Mouse (Mus musculus): ENCODE measurements around the gene Lat2.
"Not testable (repeated sequence)": the region's sequence is repeated elsewhere in the genome, so short reads cannot be mapped to it uniquely, and the experiment has no call there.

Gene Lat2

DNA sequence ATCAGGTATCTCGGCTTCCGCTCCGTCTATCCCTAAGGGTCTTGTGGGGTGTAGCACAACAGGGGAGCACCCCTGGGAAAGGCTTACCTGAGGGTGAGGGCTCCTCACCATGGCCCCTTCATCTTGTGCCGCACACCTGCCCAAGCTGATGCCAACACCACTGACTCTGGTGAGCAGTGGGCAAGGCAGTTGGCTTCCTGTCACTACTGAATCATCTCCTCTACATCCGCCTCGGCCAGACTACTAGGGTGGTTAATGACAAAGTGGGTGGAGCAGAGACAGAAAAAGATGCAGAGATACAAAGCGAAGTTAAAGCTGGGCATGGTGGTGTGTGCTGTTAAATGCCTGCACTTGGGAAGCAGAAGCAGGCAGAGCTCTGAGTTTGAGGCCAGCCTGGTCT is at the start of gene Lat2:
Gene Lat2 (minus strand): TSS at position 224 of the 400 bp plus-strand sequence.
- in situ Hi-C loops (cut with MboI; ENCODE audit: low sequenced_read_pairs): loop anchor here (5.0 to 10.0 kb wide), 2 partner anchors 33 to 110 kb away; partner anchors contain the start of gene Rfc2

DNA sequence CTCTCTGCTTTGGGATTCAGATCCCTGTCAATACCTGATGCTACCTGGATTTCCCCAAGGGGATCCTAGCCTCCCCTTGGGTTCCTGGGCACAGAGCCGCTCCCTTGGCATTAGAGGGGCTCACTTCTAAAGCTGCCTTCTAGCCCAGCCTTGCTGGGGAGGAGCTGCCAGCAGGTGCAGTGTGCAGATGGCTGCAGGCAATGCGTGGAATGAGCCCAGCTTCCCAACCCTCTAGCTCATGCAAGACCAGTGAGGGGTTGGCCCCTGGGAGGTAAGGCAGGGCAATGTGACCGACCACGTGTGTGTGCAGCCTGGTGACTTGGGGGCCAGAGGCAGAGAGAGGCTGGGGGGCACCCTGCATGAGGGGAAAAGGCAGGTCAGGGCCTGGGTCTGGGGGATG is 41.9 kb upstream of the Lat2 start:
- in situ Hi-C loops (cut with MboI; ENCODE audit: low sequenced_read_pairs): no loop called here

DNA sequence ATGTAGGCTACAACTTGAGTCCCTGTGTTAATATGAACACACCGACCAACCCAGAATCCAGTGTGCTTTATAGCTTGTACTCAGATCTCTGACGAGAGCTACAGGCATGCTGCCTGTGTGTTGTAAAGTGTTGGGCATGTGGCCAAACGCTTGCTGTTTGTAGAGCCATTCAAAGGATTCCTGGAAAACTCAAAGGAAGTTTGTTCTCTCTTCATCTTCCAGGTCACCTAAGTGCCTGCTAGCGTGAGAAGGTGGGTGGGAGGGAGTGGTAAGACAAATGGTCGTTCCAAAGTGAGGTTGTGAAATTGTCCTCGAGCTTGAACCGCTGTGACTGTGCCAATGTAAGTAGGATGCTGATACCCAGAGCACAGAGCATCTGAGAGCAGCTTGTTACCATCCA is 37.2 kb upstream of the Lat2 start:
- in situ Hi-C loops (cut with MboI; ENCODE audit: low sequenced_read_pairs): no loop called here

DNA sequence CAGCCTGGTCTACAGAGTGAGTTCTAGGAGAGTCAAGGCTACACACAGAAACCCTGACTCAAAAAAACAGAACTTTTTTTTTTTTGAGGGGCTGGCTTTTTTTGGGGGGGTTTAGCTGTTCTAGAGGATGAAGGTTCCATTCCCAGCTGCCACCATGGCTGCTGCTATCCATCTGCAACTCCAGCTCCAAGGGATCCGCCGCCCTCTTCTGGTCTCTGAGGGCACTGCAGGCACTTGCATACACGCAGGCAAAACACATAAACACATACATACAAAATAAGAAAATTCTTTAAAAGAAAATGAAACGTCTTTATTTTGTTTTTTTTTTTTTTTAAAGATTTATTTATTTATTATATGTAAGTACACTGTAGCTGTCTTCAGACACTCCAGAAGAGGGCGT is 36.1 kb upstream of the Lat2 start:
- in situ Hi-C loops (cut with MboI; ENCODE audit: low sequenced_read_pairs): no loop called here

DNA sequence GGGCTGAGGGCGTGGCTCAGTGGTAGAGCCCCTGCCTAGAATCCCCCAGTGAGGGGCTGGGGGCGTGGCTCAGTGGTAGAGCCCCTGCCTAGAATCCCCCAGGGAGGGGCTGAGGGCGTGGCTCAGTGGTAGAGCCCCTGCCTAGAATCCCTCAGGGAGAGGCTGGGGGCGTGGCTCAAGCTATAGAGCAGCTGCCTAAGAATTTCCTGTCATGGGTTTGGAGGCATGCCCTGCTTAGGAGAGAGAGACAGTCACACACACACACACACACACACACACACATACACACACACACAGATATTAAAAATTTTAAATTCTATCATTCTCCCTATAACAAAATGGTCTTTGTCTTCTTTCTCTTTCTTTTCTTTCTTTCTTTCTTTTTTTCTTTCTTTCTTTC is 34.2 kb upstream of the Lat2 start:
- in situ Hi-C loops (cut with MboI; ENCODE audit: low sequenced_read_pairs): not testable (repeated sequence)

DNA sequence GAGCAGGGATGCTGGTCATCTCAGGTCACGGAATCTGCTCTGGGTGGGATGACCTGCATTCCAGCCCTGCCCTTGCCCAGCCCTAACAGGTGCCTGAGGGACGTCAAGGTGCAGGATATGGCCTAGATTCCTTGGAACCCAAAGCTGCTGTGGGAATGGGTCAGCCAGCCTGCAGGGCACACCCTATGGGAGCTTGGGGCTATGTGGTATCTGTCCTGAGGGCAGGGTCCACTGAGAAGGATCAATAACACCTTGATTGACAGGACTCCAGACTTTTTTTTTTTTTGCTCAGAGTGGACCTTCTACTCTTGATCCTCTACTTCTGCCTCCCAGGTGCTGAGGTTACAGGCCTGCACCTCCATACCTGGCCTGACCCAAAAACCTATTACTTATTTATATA is 32.6 kb upstream of the Lat2 start:
- in situ Hi-C loops (cut with MboI; ENCODE audit: low sequenced_read_pairs): no loop called here

DNA sequence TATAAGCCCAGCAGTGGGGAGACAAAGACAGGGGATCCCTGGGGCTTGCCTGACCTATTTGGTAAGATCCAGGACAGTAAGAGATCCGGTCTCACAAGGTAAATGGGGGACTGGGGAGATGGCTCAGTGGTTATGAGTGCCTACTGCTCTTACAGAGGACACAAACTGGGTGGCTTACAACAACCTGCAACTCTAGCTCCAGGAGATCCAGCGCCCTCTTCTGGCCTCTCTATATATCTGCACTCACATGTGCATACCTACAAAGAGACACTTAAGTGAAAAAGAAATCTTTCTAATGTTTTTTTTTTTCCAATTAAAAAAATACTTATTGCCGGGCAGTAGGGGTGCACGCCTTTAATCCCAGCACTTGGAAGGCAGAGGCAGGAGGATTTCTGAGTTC is 31.6 kb upstream of the Lat2 start:
- in situ Hi-C loops (cut with MboI; ENCODE audit: low sequenced_read_pairs): no loop called here

DNA sequence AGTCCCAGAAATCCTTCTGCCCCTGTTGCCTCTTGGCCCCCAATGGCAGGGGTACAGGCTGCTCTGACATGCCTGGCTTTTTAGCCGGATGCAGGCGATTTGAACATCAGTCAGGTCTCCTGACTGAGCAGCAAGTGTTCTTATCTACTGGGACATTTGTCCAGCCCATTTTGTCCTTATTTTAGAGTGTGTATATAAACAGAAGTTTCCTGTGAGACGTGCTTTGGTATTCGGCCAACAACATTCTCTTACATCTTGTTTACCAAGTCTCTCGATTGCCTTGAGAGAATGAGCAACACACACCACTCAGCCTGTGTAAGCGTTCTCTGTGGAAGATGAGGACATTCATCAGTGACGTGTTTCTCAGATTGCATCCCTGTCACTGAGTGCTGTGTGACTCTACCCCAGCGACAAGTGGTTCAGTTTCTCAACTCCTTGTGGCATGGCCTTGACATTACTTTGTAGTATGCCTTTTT is 29.9 kb upstream of the Lat2 start:
- in situ Hi-C loops (cut with MboI; ENCODE audit: low sequenced_read_pairs): no loop called here

DNA sequence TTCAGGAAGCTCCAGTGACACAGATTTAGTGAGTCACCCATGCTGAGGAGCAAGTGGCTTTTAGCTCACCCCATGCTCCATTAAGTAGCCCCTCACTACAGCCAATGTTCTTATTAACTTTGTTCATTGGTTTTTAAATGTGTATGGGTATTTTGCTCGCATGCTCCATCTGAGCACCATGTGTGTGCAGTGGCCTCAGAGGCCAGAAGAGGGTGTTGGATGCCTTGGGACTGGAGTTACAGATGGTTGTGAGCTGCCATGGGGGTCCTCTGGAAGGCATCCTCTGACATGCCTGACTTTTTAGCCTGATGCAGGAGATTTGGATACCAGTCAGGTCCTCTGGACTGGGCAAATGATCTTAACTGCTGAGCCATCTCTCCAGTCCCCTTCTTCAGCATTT is 29.3 kb upstream of the Lat2 start:
- in situ Hi-C loops (cut with MboI; ENCODE audit: low sequenced_read_pairs): no loop called here

DNA sequence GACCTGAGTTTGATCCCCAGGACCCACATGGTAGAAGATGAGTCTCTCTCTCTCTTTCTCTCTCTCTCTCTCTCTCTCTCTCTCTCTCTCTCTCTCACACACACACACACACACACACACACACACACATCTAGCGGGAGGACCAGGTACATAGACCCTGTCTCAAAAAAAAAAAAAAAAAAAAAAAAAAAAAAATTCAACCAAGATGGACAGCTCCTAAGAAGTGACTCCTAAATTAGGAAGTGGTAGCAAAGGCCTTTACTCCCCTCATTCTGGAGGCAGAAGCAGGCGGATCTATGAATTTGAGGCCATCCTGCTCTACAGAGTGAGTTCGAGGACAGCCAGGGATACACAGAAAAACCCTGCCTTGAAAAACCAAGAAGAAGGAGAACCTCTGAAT is 25.5 kb upstream of the Lat2 start:
- in situ Hi-C loops (cut with MboI; ENCODE audit: low sequenced_read_pairs): no loop called here

DNA sequence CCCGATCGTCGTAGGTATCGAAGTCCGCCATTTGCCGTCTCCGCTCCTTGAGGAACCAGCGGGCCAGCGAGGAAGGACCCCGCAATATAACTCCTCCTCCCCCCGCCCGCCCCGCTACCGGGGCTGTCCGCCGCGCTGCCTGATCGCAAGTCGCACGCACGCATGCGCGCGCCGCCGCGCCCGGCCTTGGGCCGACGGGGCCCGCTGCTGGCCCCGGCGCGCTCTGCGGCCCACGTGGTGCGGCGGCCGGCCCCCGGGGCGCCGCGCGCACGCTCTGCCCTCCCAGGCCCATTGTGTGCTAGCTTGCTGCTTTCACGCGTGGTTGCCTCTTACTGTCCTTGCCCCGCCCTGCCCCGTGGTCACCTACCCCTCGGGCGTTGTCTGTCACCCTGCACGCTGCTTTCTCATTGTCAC is 24.5 kb upstream of the Lat2 start, which contains the start of gene Eif4h:
Gene Eif4h (minus strand): TSS at position 222 of the 414 bp plus-strand sequence.
- in situ Hi-C loops (cut with MboI; ENCODE audit: low sequenced_read_pairs): no loop called here

DNA sequence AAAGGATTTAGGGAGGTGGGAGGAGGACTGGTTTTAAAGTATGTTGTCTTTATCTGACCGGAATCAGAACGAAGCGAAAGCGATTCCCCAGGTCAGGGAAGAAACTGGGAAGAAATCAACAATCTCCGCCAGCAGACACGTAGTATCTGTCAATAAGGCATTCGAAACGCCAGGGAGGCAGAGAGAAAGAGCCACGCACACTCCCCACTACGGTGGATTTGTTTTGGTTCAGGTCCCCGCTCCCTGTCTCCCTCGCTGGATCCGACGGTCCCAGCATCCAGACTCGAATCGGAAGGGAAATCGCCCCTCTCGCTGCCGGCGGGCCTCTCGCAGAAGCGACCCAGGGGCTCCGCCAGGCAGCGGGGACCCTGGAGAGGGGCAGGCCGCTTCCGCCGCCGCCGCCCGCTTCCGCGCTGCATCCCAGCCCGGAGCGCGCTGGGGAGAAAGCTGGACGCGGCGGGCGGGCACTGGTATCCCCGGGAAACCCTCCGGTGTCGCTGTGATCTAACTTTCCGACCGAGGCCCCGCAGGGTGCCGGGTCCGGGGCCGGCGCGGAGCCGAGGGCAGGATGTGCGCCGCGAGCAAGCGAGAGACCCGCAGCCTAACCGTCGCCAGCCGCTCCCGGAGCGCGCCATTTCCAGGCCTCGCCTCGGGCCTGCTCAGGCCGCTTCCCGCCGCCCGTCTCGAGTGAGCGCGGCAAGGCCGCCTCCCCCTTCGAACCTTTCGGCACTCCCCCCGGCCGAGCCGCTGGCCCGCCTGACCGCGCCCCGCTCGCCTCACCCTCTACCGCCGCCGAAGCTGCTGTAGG is 23.8 kb upstream of the Lat2 start:
- in situ Hi-C loops (cut with MboI; ENCODE audit: low sequenced_read_pairs): no loop called here

DNA sequence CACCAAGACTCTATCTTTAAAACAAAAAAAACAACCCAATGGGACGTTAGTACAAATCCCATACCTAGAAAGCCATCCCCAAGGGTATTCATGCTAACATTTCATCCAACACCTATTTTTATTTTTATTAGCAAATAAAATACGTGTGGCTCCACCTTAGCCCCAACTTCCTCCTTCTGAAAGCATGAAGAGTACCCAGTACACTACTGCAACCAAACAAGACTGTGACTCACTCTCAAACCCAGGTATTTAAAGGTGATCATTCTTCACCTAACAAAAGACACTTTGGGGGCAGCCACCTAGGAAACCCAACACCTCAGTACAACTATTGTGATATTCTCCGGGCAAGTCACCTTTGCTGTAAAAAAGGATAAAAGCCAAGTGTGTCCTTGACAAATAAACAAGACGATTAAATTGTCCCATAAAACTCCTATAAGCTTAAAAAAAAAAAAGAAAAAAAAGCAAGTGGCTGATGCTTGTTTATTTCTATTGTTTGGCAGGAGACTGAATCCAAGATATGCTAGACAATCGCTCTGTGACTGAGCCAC is 23.1 kb upstream of the Lat2 start:
- in situ Hi-C loops (cut with MboI; ENCODE audit: low sequenced_read_pairs): no loop called here

DNA sequence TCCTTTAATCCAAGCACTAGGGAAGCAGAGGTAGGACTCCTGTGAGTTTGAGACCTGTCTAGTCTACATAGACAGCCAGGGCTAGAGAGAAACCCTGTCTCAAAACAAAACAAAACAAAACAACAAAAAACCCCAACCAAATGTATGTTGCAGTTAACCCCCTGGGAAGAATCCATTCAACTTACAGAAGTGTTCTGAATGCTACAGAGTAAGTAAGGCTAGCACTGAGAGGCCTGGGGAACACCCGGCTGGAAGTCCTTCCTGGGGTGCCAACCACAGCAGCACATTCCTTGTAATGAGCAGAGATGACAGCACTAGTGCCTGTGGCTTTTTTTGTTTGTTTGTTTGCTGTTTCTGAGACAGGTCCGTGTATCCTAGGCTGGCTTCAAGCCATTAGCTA is 18.0 kb upstream of the Lat2 start:
- in situ Hi-C loops (cut with MboI; ENCODE audit: low sequenced_read_pairs): no loop called here

DNA sequence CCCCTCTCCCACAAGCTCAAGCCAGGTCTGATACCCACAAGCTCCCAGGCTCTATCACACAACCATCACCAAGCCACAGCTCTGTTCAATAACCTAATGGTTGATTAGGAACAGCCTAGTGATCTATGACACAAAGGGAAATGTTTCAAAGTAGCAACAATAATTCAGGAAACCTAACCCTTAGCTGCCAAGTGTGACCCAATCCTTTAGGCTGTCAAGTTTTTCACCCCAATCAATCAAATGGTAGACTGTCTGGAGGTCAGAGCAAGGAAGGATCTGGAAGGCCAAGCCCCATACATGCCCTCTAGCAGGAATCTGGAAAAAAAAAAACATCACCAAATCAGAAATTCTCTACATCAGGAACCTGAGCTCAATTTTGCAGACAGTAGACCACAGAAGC is 16.0 kb upstream of the Lat2 start:
- in situ Hi-C loops (cut with MboI; ENCODE audit: low sequenced_read_pairs): no loop called here

DNA sequence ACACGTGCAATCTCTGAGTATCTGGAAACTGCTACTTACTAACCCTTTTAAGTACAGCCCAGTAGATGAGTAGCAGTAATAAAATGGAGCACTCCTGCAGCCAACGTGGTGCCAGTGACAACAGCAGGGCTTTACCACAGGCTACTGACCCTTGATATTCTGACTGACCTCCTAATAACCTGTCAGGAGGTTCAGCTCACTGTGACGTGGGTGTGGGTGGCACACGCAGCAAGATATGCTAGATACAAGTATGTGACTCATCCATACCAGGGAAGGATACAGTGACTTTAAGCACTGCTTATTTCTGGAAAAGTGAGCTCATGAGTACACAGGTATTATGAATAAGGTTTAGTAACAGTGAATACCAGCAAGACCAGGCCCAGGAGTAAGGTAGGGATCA is 14.7 kb upstream of the Lat2 start:
- in situ Hi-C loops (cut with MboI; ENCODE audit: low sequenced_read_pairs): no loop called here

DNA sequence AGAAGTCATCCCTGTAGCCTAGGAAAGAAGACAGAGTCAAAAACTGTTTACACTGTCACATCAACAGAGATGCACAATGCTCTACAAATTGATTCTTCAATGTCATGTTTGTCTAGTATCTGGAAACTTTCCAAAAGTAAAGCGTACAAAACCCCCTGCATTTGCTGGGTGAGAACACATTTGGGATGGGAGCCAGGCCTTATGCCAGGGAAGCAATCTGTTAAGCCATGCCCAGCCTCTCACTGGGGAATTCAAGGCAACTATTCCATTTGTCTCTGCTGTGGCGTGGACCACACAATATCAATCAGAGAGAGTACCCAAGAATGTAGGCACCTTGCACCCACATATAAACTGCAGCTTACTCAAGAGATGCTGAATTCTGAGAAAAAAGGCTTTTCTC is 7.2 kb upstream of the Lat2 start:
- in situ Hi-C loops (cut with MboI; ENCODE audit: low sequenced_read_pairs): no loop called here

DNA sequence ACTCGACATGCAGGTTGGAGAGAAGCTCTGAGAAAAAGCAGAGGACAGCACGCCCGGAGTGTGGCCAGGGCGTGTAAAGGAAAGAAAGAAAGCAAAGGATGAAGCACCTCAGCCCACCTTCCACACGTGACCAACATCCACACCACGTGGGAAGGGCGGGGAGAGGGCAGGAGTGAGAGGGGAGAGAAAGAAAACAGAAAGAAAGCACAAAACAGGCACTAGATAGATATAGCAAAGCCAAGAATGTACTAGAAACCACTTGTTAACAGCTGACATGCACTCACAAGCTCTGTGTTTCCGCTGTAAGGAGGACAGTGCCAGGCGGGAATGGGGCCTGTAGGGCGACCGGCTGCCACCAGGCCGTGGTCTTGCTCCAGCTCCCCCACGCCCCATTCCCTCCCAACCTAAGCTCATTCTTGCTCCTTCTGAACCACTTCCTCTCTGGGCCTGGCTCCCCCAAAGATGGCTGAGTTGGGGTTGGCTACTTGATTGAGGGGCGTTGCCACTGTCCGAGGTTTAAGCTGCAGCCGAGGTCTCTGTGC is 6.3 kb upstream of the Lat2 start:
- in situ Hi-C loops (cut with MboI; ENCODE audit: low sequenced_read_pairs): no loop called here

DNA sequence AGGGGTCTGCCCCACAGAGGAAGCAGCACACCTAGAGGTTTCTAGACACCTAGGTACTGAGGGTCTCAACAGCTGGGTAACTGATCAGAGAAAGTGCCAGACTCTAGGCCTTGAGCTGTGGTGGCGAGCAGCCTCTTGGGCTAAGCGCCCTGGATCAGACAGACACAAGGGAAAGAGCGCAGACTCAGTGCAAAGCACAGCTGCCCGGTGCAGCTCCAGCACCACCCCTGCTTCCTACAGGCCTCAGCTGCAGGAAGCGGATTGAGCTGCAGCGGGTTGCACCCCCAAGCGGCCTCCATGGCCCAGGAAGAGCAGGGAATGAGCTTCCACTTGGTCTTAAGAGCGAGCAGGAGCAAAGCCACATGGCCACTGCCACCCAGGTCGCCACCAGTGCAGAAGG is 5.6 kb upstream of the Lat2 start:
- in situ Hi-C loops (cut with MboI; ENCODE audit: low sequenced_read_pairs): no loop called here

DNA sequence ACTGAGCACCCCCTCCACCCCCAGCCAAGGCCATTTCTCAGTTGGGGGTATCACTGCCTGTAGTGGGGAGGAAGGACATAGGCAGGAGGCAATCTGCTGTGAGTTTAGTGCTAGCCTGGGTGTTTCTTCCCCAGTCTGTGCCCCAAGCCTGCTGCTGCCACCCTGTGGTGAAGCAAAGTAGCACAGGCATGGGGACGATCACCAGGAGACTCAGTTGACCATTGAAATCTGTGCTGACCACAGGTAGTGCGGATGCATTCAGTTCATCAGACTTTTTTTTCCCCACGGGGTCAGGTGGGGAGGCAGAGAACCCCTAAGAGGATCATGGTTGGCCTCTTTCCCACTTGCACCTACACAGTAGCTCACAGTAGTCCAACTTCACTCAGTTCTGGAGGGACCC is 2.2 kb upstream of the Lat2 start:
- in situ Hi-C loops (cut with MboI; ENCODE audit: low sequenced_read_pairs): loop anchor here (5.0 to 10.0 kb wide), 2 partner anchors 35 to 112 kb away; partner anchors contain the start of gene Rfc2

DNA sequence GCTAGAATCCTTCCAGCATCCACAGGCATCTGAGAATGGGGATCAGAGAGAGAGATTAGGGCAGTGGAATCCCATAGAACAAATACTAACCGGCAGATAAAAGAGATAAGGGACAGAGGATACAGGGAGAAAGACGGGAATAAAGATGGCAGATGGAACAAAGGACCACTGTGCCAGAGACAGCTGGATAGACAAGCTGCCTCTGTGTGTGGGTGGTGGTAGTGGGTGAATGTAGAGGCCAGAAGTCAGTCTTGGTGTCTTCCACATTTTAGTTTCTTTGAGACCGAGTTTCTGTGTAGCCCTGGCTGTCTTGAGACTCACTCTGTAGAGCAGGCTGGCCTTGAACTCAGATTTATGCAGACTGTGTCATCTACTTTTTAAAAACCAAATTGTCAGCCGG is 955 bp upstream of the Lat2 start:
- in situ Hi-C loops (cut with MboI; ENCODE audit: low sequenced_read_pairs): loop anchor here (5.0 to 10.0 kb wide), 2 partner anchors 33 to 111 kb away; partner anchors contain the start of gene Rfc2

DNA sequence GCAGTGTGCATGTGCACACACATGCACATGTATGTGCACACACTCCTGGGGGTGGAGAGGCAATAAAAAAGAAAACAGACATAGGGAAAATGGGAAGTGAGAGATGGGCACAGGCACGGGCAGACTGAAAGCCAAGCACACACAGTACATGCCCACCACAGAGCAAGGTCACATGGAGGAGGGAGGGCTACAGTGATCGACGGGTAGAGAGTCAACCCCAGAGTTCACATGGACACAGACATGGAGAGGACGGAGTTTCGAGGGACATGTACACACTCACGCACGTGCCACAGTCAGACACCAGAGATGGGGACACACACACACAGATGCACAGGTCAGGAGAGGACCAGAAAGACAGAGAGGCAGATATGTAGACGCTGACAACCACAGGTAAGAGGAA is 555 bp upstream of the Lat2 start:
- in situ Hi-C loops (cut with MboI; ENCODE audit: low sequenced_read_pairs): loop anchor here (5.0 to 10.0 kb wide), 2 partner anchors 33 to 111 kb away; partner anchors contain the start of gene Rfc2
